Mouse (Mus musculus): ENCODE measurements around the gene Bcr. TPM values are rescaled to one million over a fixed set of nuclear protein-coding genes. Genes with fewer than 3 reads are reported as not detected.
A peak's percentile ranks its signal among the peaks of the same experiment; 100 is the strongest.

The Bcr gene
- polyA plus RNA-seq, 1 experiment from 2014 or later = 38.8 TPM

- in situ Hi-C loops (cut with MboI; ENCODE audit: low pct_unique_long_range_greater_than_20kb) = no loop called here
- no peaks in the 10 kb centered on the region for H3K27me3 ChIP-seq
- ATAC-seq (no peak), DNase-seq (ENCODE audit: low read depth, low spot score) (no peak)
- TF ChIP-seq CTCF (IDR thresholded peaks at IDR 0.05) = no peak
- POLR2A ChIA-PET = interaction anchor here (1.0 kb wide), 1 partner anchor 29 kb away, joined by 3 read pairs; no protein-coding TSS in a partner anchor
- CTCF ChIA-PET = interaction anchor here (1.3 to 1.5 kb wide), 3 partner anchors 13 to 29 kb away, joined by 3 to 5 read pairs (median 4); no protein-coding TSS in a partner anchor
Observed at GRCm38 (mm10) chr10:75088471-75088870, 28.1 kb downstream of the Bcr start.

- POLR2A ChIA-PET = interaction anchor here (0.8 kb wide), 1 partner anchor 19 kb away, joined by 3 read pairs; no protein-coding TSS in a partner anchor
- no peaks in the 10 kb centered on the region for H3K27me3 ChIP-seq
- in situ Hi-C loops (cut with MboI; ENCODE audit: low pct_unique_long_range_greater_than_20kb) = no loop called here
- peak; percentile 26 for ATAC-seq
- DNase-seq (ENCODE audit: low read depth, low spot score) = peak; percentile 19
- no peak for TF ChIP-seq CTCF (IDR thresholded peaks at IDR 0.05)
- CTCF ChIA-PET = interaction anchor here (1.3 to 1.5 kb wide), 2 partner anchors 12 to 60 kb away, joined by 5 read pairs; no protein-coding TSS in a partner anchor
Observed at GRCm38 (mm10) chr10:75091478-75092152, 31.2 kb downstream of the Bcr start.

- POLR2A ChIA-PET = interaction anchor here (0.5 kb wide), 1 partner anchor 331 kb away, joined by 7 read pairs; no protein-coding TSS in a partner anchor
- DNase-seq (ENCODE audit: low read depth, low spot score) (no peak), ATAC-seq (peak; percentile 51)
Observed at GRCm38 (mm10) chr10:75093252-75093987, 33.0 kb downstream of the Bcr start.

GRCm38 (mm10) chr10:75094338-75094737, 33.9 kb downstream of the Bcr start:
- TF ChIP-seq CTCF (IDR thresholded peaks at IDR 0.05) = no peak
- ATAC-seq (no peak), DNase-seq (ENCODE audit: low read depth, low spot score) (no peak)
- no peaks in the 10 kb centered on the region for H3K27me3 ChIP-seq
- CTCF ChIA-PET = interaction anchor here (0.9 kb wide), 1 partner anchor 12 kb away, joined by 3 read pairs; no protein-coding TSS in a partner anchor
- in situ Hi-C loops (cut with MboI; ENCODE audit: low pct_unique_long_range_greater_than_20kb) = no loop called here
- POLR2A ChIA-PET = no interaction called here

More at GRCm38 (mm10) chr10:75093252-75093987, 33.0 kb downstream of the Bcr start:
- CTCF ChIA-PET = interaction anchor here (0.9 to 1.4 kb wide), 3 partner anchors 11 to 14 kb away, joined by 3 to 4 read pairs (median 3); no protein-coding TSS in a partner anchor
- TF ChIP-seq CTCF (IDR thresholded peaks at IDR 0.05) = no peak
- in situ Hi-C loops (cut with MboI; ENCODE audit: low pct_unique_long_range_greater_than_20kb) = no loop called here
- no peaks in the 10 kb centered on the region for H3K27me3 ChIP-seq

GRCm38 (mm10) chr10:75095216-75095615, 34.8 kb downstream of the Bcr start:
- ATAC-seq (no peak), DNase-seq (ENCODE audit: low read depth, low spot score) (no peak)
- CTCF ChIA-PET = no interaction called here
- no peak for TF ChIP-seq CTCF (IDR thresholded peaks at IDR 0.05)
- in situ Hi-C loops (cut with MboI; ENCODE audit: low pct_unique_long_range_greater_than_20kb) = no loop called here
- POLR2A ChIA-PET = interaction anchor here (0.6 kb wide), 1 partner anchor 49 kb away, joined by 3 read pairs; no protein-coding TSS in a partner anchor
- H3K27me3 ChIP-seq = no peaks in the 10 kb centered on the region

- ATAC-seq (no peak), DNase-seq (ENCODE audit: low read depth, low spot score) (no peak)
- no peaks in the 10 kb centered on the region for H3K27me3 ChIP-seq
- POLR2A ChIA-PET = no interaction called here
- CTCF ChIA-PET = no interaction called here
- in situ Hi-C loops (cut with MboI; ENCODE audit: low pct_unique_long_range_greater_than_20kb) = no loop called here
- no peak for TF ChIP-seq CTCF (IDR thresholded peaks at IDR 0.05)
Observed at GRCm38 (mm10) chr10:75098446-75099183, 38.2 kb downstream of the Bcr start.

- CTCF ChIA-PET = no interaction called here
- DNase-seq (ENCODE audit: low read depth, low spot score) (no peak), ATAC-seq (no peak)
- no peaks in the 10 kb centered on the region for H3K27me3 ChIP-seq
- no peak for TF ChIP-seq CTCF (IDR thresholded peaks at IDR 0.05)
- in situ Hi-C loops (cut with MboI; ENCODE audit: low pct_unique_long_range_greater_than_20kb) = no loop called here
- POLR2A ChIA-PET = interaction anchor here (0.6 kb wide), 1 partner anchor 96 kb away, joined by 3 read pairs; no protein-coding TSS in a partner anchor
Observed at GRCm38 (mm10) chr10:75100298-75100697, 39.9 kb downstream of the Bcr start.

GRCm38 (mm10) chr10:75103502-75103901, 43.1 kb downstream of the Bcr start:
- CTCF ChIA-PET = interaction anchor here (0.7 to 2.3 kb wide), 6 partner anchors 12 to 48 kb away, joined by 3 to 10 read pairs (median 4); no protein-coding TSS in a partner anchor
- in situ Hi-C loops (cut with MboI; ENCODE audit: low pct_unique_long_range_greater_than_20kb) = no loop called here
- no peaks in the 10 kb centered on the region for H3K27me3 ChIP-seq
- POLR2A ChIA-PET = no interaction called here
- ATAC-seq (no peak), DNase-seq (ENCODE audit: low read depth, low spot score) (no peak)
- TF ChIP-seq CTCF (IDR thresholded peaks at IDR 0.05) = no peak

- ATAC-seq = peak; percentile 6
- DNase-seq (ENCODE audit: low read depth, low spot score) = no peak
Observed at GRCm38 (mm10) chr10:75104191-75105098, 44.1 kb downstream of the Bcr start.

More at GRCm38 (mm10) chr10:75104191-75105098, 44.1 kb downstream of the Bcr start:
- no peaks in the 10 kb centered on the region for H3K27me3 ChIP-seq
- ChIA-PET POLR2A (no interaction called here), CTCF (interaction anchor here (0.7 to 2.3 kb wide), 5 partner anchors 12 to 41 kb away, joined by 3 to 10 read pairs (median 4); no protein-coding TSS in a partner anchor)
- in situ Hi-C loops (cut with MboI; ENCODE audit: low pct_unique_long_range_greater_than_20kb) = no loop called here
- no peak for TF ChIP-seq CTCF (IDR thresholded peaks at IDR 0.05)

Measured in Patski (cell line).